Mouse (Mus musculus) ovary, adult 18-20 months (tissue): ENCODE data around the gene Nek8.
"Not testable (repeated sequence)": the region's sequence is repeated elsewhere in the genome, so short reads cannot be mapped to it uniquely, and the experiment has no call there.

Experiments
- DNase-seq: peaks from one replicate; pipeline ENCODE4 v3.0.0; 2022; ENCODE audit warnings: low spot score, mixed read lengths

Nek8 gene

DNA sequence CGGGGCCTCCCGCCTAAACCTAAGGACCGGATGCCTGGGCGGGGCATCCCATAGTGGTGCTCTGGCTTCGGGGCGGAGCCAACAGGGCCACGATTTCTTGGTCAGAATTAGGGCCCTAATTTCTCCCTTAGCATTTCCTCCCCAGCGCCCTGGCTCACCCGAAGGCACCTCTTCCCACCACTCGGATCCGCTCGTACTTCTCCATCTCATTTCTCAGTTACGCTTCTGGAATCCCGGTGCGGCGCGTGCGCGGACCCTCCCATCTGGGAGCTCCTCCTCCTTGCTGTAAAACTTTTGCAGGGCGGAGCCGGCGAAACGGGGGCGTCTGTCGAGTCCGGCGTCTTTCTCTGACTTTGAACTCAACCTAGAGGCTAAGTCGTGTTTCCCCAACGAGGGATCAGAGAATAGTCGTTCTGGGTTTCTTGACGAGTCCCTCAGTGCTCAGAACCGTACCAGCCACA is at the start of gene Nek8, which contains the start of gene Tlcd1:
Gene Nek8, minus strand, starts transcription at position 274 of the 461 bp plus-strand sequence.
Gene Tlcd1, plus strand, starts transcription at position 310 of the 461 bp plus-strand sequence.
- peak; percentile 81 for DNase-seq

- no peak for DNase-seq
These were observed 47.1 kb upstream of the Nek8 start for GRCm38 (mm10) chr11:78223586-78223985.

GRCm38 (mm10) chr11:78215709-78216317 is 39.3 kb upstream of the Nek8 start:
- DNase-seq, result no peak

DNA sequence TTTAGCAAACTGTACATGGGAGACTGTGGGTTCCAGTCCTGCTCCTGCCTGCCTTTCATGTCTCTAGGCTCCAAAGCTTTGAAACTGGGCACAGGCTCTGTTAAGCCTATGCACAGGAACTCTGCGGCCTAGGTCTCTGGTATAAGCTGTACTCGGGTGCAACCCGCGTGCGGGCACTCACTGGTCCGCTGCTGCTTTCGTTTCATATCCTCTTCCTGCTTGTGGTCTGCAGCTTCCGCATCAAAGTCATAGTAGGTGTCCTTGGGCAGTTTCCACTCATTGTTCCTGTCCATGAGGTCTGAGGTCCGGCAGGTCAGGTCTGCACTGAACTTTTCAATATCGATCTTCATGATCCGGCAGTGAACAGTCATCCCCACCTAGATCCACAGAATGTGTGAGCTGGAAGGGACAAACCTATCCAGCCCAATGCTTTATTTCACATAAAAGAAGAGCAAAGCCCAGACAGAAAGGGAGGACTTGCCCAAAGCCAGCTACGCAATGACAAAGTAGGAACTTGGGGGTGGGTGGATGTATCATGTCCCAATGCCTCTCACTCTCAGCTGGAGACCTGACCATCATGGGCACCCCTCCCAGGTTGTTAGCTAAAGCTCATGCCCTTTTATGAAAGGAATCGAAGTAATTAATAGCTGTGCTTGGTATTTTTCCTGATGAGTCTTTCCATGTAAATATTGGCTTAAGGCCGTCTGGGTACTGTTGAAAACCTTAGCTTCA is 36.8 kb upstream of the Nek8 start:
- no peak for DNase-seq

- DNase-seq, result no peak
These were observed 35.0 kb upstream of the Nek8 start for GRCm38 (mm10) chr11:78211513-78211912.

DNA sequence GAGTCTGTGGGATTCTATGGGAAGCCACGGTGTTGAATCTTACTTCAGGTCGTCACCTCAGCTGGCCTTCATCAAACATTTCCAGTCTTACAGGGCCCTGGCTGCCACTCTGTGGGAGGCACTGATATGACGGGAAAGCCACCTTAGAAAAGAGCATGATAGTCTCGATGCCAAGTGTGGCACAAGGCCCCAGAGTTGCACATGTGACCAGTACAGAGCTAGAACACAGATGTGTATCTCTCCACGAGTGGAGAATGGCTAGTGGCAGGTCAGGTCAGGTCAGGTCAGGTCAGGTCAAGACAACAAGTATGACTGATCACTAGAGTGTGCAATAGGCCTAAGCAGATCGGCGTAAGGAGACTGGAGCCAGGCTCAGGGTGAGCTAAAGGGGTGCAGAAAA is 34.1 kb upstream of the Nek8 start:
- no peak for DNase-seq

GRCm38 (mm10) chr11:78209886-78210285 is 33.4 kb upstream of the Nek8 start:
- DNase-seq, result peak; percentile 40

GRCm38 (mm10) chr11:78207190-78207589 is 30.7 kb upstream of the Nek8 start:
- no peak for DNase-seq

GRCm38 (mm10) chr11:78205361-78206206 is 29.1 kb upstream of the Nek8 start:
- DNase-seq, result no peak

DNA sequence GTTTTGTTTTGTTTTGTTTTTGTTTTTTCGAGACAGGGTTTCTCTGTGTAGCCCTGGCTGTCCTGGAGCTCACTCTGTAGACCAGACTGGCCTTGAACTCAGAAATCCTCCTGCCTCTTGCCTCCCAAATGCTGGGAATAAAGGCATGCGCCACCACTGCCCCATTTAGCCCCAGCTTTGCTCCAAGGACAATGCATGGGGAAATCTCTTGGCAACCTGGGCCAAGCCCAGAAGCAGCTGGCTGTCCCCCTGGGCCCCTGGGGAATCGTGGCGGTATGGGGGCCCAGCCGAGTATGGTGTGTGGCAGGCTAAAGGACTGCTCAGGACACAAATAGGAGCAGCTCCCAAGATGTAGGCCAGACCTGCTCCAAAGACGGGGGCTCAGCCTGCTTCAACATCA is 27.8 kb upstream of the Nek8 start:
- peak; percentile 37 for DNase-seq

DNA sequence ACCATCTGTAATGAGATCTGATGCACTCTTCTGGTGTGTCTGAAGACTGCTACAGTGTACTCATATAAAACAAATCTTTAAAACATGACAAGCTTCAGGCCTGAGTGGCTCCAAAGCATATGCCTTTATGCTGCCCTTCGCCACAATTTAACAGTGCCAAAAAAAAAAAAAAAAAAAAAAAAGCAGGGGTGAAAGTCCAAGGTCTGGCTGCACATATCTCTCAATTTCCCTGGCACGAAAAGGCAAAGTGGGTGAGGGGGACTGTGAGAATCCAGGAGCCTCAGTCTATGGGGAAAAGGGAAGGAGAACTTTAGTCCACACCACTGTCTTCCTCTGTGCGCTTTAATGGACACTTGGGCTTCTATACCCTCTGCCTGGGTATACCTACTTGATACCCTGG is 25.9 kb upstream of the Nek8 start:
- no peak for DNase-seq

- no peak for DNase-seq
These were observed 18.8 kb upstream of the Nek8 start for GRCm38 (mm10) chr11:78195101-78195863.

DNA sequence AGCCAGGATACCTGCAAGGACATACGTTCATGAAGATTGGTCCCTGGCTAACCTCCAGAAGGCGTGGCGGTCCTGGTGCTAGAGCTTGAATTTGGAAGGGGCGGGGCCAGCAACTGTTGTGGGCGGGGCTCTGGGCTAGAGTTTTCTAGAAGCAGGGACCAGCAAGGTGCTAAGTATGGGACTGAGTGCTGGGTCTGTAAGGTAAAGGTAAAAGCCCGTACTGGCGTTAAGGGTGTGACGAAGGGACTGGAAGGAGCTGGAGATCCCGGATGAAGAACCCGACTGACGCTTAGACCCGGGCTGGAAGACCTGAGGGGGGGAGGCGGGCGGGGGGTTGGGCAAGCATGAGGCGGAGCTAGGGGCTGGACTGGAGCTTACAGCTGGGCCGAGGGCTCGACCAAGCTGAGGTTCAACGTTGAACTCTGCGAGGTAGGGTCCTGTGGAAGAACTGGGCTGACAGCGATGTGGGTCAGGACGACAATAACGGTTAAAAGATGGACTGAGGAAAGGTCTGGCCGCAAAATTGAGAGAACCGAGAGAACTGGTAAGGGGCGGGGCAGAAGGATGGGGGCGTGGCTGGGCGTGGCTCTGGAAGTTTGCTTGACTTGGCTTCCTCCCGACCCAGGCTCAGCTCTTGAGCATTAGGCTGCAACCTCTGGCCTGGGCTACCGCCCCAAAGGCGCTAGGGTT is 18.1 kb upstream of the Nek8 start:
- peak; percentile 65 for DNase-seq

GRCm38 (mm10) chr11:78193113-78193512 is 16.6 kb upstream of the Nek8 start, which contains the start of gene Proca1:
TSS of gene Proca1 (plus strand) at chr11:78193392.
- no peak for DNase-seq

- DNase-seq, result no peak
These were observed 13.6 kb upstream of the Nek8 start for GRCm38 (mm10) chr11:78190041-78190440.

- peak; percentile 60 for DNase-seq
These were observed 13.0 kb upstream of the Nek8 start for GRCm38 (mm10) chr11:78189234-78190040.

DNA sequence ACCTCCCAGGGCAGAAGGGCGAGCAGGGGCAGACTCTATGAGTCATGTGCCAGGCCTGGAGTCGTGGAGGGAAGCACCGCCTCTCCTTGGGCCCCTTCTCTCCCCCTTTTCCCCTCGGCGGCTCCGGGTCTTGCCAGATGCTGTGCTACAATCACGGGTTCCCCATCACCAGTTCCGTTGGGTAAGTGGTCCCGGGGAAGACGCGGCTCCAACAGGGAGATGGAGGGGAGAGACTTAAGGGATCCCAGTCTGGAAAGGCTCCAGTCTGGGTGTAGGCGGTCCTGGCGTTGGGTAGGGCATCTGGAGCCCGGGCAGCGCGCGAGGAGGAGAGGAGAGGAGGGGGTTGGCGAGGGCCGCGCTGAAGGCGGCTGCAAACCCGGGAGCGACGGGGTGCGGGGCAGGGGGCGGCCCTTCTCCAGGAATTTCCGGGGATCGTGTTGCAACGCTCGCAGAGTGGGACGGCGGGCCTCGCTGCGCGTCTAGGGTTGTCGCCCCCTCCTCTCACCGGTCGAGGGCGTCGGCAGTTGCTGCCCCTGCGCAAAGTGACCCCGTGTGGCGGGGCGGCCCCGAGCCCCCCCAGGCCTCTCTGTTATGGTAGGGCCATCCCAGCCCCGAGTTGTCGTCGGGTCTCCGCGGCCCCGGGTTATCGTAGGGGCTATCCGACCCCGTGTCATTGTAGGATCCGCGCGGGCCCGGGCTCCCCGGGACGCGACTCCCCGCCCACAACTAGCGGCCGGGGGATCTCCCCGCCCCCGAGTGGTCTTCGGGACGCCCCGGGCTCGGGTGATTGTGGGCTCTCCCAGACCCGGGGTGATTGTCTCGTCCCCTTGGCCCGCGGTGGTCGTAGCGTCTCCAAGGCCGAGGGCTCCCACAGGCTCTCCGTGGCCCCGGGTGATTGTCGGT is 12.1 kb upstream of the Nek8 start, which contains the start of gene Rab34:
Gene Rab34, plus strand, starts transcription at position 100 of the 903 bp plus-strand sequence.
- DNase-seq, result peak; percentile 70

- DNase-seq, result not testable (repeated sequence)
These were observed 8.2 kb upstream of the Nek8 start for GRCm38 (mm10) chr11:78184702-78185101.

DNA sequence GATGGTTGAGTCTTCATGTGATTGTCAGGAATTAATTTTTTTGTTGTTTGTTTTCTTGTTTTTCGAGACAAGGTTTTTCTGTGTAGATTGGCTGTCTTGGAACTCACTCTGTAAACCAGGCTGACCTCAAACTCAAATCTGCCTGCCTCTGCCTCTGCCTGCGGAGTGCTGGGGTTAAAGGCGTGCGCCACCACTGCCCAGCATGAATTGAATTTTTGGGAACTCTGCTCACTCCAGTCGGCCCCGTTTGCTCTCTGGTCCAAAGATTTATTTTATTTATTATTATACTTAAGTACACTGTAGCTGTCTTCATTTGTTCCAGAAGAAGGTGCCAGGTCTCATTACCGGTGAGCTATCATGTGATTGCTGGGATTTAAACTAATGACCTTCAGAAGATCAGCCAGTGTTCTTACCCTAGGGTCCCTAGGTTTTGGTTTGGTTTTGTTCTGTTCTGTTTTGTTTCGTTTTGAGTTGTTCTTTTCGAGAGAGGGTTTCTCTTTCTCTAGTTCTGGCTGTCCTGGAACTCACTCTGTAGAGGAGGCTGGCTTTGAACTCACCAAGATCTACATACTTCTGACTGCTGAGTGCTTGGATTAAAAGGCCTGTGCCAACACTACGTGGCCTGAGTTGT is 7.5 kb upstream of the Nek8 start:
- no peak for DNase-seq
